Mouse (Mus musculus) adrenal gland, adult (tissue): ENCODE results near the gene Igfbp3.
A peak's percentile ranks its signal among the peaks of the same experiment; 100 is the strongest.
"Not testable (repeated sequence)": the region's sequence is repeated elsewhere in the genome, so short reads cannot be mapped to it uniquely, and the experiment has no call there.

Source experiments
- DNase-seq, 2 experiments: peaks; one replicate each; pipeline ENCODE4 v3.0.0; 2022 to 2023; ENCODE audit warnings: low spot score in 1 of 2; ENCODE audit not compliant: inconsistent age in 2 of 2

Igfbp3 gene

GRCm38 (mm10) chr11:7213501-7214341 lies at the start of gene Igfbp3:
Gene Igfbp3 (minus strand): TSS chr11:7213923.
- DNase-seq, result peak; percentile 31 to 75

DNA sequence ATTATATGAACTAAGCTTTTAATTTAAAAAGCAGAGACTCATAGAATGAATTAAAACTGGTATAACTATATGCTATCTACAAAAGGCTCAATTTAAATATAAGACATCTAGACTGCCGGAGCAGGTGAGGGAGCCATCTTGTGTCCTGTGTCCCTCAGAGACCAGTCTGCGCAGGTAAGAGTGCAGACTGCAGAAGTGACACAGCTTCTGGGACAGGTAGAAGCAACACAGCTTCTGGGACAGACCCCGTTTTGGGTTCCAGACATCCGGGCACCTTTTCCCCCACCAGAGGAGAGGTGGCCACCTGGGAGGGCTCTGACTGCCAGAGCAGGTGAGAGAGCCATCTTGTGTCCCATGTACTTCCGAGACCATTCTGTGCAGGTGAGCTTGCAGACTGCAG lies 37.1 kb upstream of the Igfbp3 start:
- DNase-seq, result no peak

- DNase-seq, result no peak
Measured at GRCm38 (mm10) chr11:7250415-7250814, 36.7 kb upstream of the Igfbp3 start.

GRCm38 (mm10) chr11:7244782-7245181 lies 31.1 kb upstream of the Igfbp3 start:
- DNase-seq, result no peak

DNA sequence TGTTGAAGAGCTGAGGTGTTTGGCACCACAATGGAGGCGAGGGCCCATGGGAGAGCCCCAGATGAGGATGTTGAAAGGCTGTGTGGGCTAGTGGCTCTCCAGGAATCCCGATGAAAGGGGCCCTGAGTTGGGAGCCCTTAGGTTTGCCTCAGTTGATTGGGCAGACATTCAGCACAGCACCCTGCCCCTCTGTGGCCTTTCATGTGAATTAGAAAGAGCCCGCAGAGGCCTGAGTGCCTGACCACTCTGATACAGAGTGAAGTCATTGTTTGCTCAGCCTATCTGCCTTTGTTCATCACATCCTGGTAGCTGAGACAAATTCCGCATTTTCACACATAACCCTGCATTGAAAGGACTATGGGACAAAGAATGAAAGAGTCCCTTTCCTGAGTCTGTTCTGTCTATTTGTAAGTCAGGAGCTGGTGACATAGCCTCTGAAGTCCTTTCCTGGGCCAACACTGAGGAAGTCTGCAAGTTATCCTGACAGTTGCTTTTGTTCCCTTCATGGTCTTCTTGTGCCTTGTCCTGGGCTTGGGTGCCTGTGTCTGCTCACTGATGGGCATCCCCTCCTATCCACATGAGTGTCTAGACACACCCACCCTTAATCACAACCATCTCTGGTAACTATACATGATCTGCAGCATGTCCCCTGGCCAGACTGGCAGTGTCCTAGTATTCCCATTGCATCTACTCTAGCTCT lies 25.5 kb upstream of the Igfbp3 start:
- no peak for DNase-seq

DNA sequence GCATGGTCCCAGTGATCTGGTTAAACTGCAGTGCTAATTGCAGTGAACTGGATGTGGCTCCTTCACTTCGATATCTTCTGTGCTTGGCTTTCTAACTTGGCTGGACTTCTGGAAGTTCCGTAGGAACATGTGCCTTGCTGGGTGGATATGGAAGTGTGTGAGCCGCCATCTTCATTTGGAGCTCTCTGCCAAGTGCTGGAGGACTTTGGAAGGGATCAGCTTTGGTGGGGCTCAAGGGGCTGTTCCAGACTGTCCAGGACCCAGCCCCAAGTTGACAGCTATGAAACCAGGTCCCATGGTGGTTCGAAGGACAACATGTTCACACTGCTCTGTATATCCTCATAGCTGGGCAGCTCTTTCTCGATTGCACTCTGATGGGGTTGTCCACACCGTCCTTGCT lies 24.8 kb upstream of the Igfbp3 start:
- DNase-seq, result no peak

GRCm38 (mm10) chr11:7237712-7238111 lies 24.0 kb upstream of the Igfbp3 start:
- DNase-seq, result peak; percentile 21 to 64

GRCm38 (mm10) chr11:7236751-7237150 lies 23.0 kb upstream of the Igfbp3 start:
- DNase-seq, result no peak

DNA sequence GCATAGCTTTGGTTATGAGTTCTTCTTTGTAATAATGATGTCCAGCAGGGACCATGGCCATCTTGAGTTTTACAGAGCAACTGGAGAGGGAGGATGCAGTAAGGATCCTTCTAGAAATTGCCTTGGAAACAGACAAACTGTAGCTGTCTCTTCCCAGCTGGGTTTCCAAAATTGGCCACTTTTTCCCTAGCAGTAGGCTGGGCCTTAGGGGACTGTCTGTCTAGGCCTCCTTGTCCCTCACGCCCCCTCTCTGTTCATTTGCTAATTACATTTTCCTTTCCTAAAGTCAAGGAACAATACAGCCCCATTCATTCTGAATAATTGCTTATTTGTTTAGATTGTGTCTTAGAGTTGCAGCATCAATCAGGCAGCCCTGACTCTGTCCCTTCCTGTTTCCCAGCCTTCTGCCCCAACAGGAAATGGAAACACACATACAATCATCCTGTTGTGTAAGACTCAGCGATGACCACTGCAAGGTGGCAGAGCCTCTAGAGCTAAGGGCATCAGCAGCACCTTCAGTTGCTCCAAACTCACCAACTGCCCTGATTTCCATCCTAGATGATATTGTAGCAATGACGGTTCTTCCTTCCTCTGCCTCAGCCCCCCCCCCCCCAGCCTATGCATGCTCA lies 21.4 kb upstream of the Igfbp3 start:
- DNase-seq, result peak in 1 of 2 experiments; percentile 13

DNA sequence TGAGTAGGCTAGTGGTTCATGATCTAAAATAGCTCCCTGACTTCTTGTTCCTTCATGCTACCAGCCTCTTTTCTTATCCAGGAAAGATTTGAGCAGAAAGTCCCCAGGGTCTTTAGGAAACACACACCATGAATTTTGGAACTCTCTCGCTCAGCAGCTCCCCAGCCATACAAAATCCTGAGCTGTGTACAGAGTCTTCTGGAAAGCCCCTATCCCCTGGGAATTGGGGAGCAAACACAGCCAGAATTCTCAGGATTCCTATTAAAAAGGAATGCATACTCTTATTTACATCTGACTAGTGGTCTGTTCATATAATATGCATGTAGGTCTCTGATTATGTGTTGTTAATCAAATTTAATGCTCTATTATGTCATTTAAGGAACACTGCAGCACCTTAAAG lies 20.7 kb upstream of the Igfbp3 start:
- DNase-seq, result no peak

- DNase-seq, result no peak
Measured at GRCm38 (mm10) chr11:7233333-7233732, 19.6 kb upstream of the Igfbp3 start.

DNA sequence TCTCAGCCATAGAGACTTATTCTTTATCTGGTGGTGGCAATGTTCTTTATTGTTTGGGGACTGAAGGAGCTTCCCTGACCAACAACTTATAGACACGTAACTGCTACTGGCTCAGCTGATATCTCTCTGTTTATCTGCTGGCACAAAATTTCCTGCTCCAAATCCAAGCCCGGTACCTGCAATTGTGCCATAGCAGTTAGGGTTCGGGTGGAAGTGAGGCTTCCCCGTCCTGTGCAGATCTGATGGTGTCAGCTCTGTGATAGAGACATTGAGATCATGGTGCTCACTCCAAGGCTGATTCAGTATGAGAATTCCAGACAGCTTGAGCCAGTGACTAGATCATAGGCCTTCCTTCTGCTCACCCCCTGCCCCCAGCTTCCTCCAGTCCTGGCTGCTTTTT lies 18.2 kb upstream of the Igfbp3 start:
- DNase-seq, result no peak

DNA sequence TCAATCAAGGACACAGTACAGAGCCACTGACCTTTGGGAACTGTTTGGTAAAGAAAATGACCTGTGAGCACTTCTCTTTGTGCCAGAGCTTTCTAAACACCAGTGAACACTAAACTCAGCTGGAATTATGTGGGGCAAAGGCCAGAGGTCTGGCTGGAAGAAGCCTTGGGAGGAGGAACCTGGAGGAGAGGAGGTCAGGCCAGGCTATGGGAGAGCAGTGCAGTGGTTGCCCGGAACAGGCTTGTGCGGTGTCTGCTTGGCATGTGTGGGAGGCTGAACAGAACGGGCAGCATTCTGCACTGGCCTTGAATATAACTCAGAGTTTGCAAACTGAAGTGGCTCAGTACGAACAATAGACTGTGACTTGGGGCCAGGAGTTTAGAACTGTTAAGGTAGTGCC lies 16.3 kb upstream of the Igfbp3 start:
- peak in 1 of 2 experiments; percentile 25 for DNase-seq

- no peak for DNase-seq
Measured at GRCm38 (mm10) chr11:7228107-7228506, 14.4 kb upstream of the Igfbp3 start.

DNA sequence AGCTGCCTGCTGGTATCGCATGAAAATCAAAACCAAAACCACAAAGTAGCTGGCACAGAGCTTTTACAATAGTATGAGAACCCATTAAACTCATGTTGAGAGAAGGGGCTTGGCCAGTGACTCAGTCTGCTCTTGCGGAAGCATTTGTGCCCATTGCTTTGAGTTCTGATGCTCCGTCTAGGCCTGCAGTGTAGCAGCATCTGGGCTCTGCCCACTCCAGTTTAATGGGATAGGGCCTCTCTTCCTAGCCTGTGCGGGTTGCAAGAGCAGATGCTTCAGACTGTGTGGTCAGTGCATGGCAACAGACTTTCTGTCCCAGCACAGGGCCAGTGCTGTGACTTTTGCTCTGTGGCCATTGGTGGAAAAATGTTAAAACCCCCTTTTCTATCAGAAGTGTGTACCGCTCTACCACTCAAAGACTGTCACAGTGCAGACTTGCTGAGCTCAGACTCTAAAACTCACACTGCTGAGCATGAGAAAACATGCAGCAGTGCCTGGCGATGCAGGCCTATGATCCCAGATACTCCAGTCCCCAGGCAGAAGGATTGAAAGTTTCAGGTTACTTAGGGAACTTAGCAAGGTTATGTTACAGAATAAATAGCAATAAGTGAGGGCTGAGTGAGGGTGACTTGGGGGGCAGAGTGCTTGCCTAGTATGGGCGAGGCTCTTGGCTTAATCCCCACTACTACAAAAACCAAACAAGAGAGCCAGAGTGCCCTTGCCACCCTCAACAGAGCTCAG lies 13.3 kb upstream of the Igfbp3 start:
- no peak for DNase-seq

DNA sequence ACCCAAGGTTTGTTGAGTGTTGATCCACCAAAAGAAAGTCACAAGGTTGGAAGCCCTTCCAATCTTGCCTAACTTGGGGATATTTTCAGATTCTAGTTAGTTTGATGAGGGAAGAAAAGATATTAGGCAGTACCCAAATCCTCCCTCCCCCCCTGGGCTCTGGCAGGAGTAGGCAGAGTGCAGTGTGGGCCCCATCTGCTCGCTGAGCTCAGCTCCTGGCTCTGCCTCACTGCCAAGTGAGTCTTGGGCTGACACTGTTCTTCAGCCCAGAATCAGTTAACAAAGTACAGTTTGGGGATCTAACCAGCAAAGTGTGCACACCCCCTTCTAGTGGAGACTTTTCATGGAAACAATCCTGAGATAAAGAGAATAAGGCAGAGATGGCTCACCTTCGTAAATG lies 12.5 kb upstream of the Igfbp3 start:
- DNase-seq, result no peak

GRCm38 (mm10) chr11:7221826-7222225 lies 8.1 kb upstream of the Igfbp3 start:
- not testable (repeated sequence) for DNase-seq

DNA sequence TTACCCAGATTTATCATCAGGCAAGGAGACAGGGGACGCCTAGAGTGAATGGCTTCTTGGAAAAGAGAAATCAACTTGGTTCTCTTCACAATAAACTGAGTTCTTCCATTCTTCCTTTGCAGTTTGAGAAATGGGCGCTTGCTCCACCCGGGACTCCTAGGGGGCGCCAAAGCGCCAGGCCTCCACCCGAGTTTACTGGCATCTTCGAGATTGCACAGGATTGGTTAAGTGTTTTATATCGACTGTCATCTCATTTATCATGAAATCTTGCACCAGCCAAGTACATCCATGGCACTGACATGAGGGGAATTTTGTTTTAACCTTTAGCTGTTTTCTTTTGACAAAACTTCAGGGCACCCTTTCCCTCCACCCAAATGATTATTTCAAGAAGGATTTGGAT lies 2.0 kb upstream of the Igfbp3 start:
- DNase-seq, result peak; percentile 60 to 88

- DNase-seq, result peak in 1 of 2 experiments; percentile 75
Measured at GRCm38 (mm10) chr11:7214761-7215160, 1.0 kb upstream of the Igfbp3 start.

GRCm38 (mm10) chr11:7214342-7214660 lies 578 bp upstream of the Igfbp3 start:
- no peak for DNase-seq

GRCm38 (mm10) chr11:7213161-7213500 lies 592 bp downstream of the Igfbp3 start:
- no peak for DNase-seq
